Mouse (Mus musculus) ovary, postnatal 36 days (tissue): ENCODE measurements around the gene Tnfsf10.

Experiments
- DNase-seq: peaks from one replicate; pipeline ENCODE4 v3.0.0; 2022; ENCODE audit warnings: low spot score, mixed read lengths

The Tnfsf10 gene

DNA sequence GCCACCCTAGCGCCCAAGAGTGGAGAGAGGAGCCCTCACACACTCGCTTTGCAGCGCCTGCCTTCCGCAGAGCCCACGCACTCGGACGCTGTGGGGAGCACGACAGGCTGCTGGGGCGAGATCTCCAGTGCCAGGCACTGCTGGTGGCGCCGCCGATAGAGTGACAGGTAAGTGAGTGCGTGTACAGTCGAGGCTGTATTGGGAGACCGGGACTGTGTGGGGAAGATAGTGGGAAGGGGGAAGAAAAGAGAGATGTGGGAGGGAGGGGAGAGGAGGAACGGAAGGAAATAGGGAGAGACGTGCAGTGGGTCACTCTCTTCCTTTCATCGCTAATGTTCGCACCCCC is 54.4 kb downstream of the Tnfsf10 start, which contains the start of gene Ghsr:
Gene Ghsr (plus strand): TSS at position 76 of the 346 bp plus-strand sequence.
- no peak for DNase-seq

DNA sequence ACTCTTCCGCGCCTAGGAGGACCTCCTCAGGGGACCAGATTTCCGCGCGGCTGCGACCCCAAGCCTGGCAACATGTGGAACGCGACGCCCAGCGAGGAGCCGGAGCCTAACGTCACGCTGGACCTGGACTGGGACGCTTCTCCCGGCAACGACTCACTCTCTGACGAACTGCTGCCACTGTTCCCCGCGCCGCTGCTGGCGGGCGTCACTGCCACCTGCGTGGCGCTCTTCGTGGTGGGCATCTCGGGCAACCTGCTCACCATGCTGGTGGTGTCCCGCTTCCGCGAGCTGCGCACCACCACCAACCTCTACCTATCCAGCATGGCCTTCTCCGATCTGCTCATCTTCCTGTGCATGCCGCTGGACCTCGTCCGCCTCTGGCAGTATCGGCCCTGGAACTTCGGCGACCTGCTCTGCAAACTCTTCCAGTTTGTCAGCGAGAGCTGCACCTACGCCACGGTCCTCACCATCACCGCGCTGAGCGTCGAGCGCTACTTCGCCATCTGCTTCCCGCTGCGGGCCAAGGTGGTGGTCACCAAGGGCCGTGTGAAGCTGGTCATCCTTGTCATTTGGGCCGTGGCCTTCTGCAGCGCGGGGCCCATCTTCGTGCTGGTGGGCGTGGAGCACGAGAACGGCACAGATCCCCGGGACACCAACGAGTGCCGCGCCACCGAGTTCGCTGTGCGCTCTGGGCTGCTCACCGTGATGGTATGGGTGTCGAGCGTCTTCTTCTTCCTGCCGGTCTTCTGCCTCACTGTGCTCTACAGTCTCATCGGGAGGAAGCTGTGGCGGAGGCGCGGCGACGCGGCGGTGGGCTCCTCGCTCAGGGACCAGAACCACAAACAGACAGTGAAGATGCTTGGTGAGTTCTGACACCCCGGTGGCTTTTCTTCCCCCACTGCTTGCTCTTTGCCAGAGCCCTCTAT is 55.2 kb downstream of the Tnfsf10 start:
- no peak for DNase-seq

DNA sequence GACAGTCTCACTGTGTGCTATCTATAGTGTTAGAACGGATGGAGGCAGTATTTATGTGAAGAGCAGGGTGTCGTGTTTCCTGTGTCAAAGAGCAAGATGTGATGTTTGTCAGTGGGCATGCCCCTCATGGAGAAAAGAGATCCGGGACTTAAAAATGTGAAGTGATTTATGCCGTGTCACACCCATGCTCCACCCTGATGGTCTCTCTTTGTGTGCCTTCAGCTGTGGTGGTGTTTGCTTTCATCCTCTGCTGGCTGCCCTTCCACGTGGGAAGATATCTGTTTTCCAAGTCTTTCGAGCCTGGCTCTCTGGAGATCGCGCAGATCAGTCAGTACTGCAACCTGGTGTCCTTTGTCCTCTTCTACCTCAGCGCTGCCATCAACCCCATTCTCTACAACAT is 57.6 kb downstream of the Tnfsf10 start:
- no peak for DNase-seq

DNA sequence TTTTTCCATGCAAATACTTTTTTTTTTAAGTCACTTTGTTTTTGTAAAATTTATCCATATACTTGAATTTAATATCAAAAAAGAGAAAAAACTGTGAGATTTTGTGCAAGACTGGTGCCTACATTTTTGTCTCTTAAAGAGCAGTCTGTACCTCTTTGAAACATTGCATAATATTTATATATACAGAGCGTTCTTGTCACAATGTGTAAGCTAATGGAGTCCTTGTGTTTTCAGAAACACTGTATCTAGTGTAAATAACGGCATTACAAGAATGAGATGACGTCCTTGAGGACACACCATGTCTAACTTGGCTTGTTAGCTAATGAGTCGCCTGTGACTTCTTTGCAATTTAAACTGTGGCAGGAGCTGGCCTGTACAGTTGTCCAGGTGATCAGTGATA is 61.1 kb downstream of the Tnfsf10 start:
- no peak for DNase-seq

DNA sequence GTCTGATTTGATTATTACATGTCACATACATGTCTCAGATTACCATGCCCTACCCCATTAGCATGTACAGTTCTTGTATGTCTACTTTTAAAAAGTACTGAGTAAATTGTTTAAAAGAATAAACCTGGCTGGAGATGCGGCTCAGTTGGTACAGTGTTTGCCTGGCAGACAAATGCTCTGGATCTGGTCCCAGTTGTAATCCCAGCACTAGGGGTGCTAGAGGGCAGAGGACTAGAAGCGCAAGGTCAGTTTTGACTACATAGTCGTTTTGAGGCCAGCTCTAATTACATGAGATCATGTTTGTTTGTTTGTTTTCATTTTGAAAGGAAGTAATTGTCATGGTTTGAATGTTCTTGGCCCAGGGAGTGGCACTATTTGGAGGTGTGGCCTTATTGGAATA is 68.0 kb downstream of the Tnfsf10 start:
- no peak for DNase-seq

DNA sequence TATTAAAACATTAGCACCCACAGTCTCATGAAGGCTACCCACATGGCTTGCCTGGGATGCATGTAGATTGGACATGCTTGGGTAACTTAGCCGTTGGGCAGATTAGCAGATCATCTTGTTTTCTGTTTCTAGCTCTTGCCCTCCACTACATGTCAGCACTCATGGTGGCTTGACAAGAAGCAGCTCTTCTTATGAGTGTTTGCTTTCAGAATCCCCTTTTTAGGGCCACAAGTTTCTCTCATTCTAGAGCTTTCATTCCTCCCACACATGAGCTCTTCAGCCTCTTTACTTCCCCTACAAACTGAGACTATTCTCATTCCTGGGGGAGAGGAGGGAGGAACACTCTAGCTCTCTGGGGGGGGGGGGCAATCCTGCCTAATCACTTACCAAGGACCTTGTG is 73.1 kb downstream of the Tnfsf10 start:
- no peak for DNase-seq
